Mouse (Mus musculus) midbrain, postnatal 0 days (tissue): ENCODE data around the gene Oasl1. TPM values are rescaled to one million over a fixed set of nuclear protein-coding genes. Genes with fewer than 3 reads are reported as not detected.

Experiments used
- ATAC-seq: fragments of 200-750 bp; cut with Nextera tagmentation; 2 replicates; pipeline ENCODE4 v1.8.0; 2017; ENCODE audit warnings: moderate number of reproducible peaks, mild to moderate bottlenecking, moderate TSS enrichment, moderate library complexity; ENCODE audit not compliant: low FRiP score
- DNase-seq: peaks from one replicate; pipeline ENCODE4 v3.0.0-alpha.2; 2015; ENCODE audit warnings: low spot score
- H3K27ac ChIP-seq: fragments of 300-500 bp; sonication (generic); 2 replicates; pipeline ENCODE4 v1.5.1; 2014; ENCODE audit warnings: low read depth, mild to moderate bottlenecking, low read length, mixed read lengths
- H3K27me3 ChIP-seq: fragments of 300-500 bp; sonication (generic); 2 replicates; pipeline ENCODE4 v1.6.1; 2014; ENCODE audit warnings: low read length, control low read depth, mixed read lengths; ENCODE audit not compliant: insufficient read depth
- H3K36me3 ChIP-seq: fragments of 300-500 bp; sonication (generic); 2 replicates; pipeline ENCODE4 v1.6.1; 2014; ENCODE audit warnings: low read length, control low read depth, mixed read lengths; ENCODE audit not compliant: insufficient read depth
- H3K4me1 ChIP-seq: fragments of 300-500 bp; sonication (generic); 2 replicates; pipeline ENCODE4 v1.6.1; 2014; ENCODE audit warnings: mild to moderate bottlenecking, control low read depth, antibody characterized with exemption, low read length, mixed read lengths; ENCODE audit not compliant: insufficient read depth
- H3K4me2 ChIP-seq: fragments of 300-500 bp; sonication (generic); 2 replicates; pipeline ENCODE4 v1.6.1; 2014; ENCODE audit warnings: low read depth, mild to moderate bottlenecking, low read length, mixed read lengths; ENCODE audit not compliant: poor library complexity, severe bottlenecking
- H3K4me3 ChIP-seq: fragments of 300-500 bp; sonication (generic); 2 replicates; pipeline ENCODE4 v1.5.1; 2014; ENCODE audit warnings: low read depth, mild to moderate bottlenecking, low read length, moderate library complexity
- H3K9ac ChIP-seq: fragments of 300-500 bp; sonication (generic); replicated peaks from 2 replicates; pipeline ENCODE4 v1.6.1; 2014; ENCODE audit warnings: mild to moderate bottlenecking, low read length, moderate library complexity, mixed read lengths; ENCODE audit not compliant: poor library complexity, severe bottlenecking
- H3K9me3 ChIP-seq: fragments of 300-500 bp; sonication (generic); 2 replicates; pipeline ENCODE4 v1.6.1; 2016; ENCODE audit warnings: low read length, control low read depth
- CTCF ChIP-seq: IDR thresholded peaks from 2 replicates; pipeline ENCODE4 v1.5.1; 2016; ENCODE audit warnings: antibody characterized with exemption, mild to moderate bottlenecking
- WGBS: fragments of 180-500 bp; shearing (Covaris S2); extraction: QIAGEN DNeasy Blood & Tissue Kit; methylation state at CpG from one replicate; pipeline ENCODE4 v1.1.7; 2014; 5-methylcytosine and 5-hydroxymethylcytosine counted together
- polyA plus RNA-seq: library from polyadenylated mRNA; unstranded; fragments of >200 nt; fragmentation: Nextera tagmentation; extraction: Ambion mirVana; gene quantifications from 2 replicates; pipeline ENCODE4 v1.2.1, GENCODE M21; 2015
- total RNA-seq: library from RNA; depleted of rRNA; stranded (reverse); fragments of >200 nt; gene quantifications from 2 replicates; pipeline ENCODE4 v1.2.3, GENCODE M21; 2014

The Oasl1 gene
- total and polyA plus RNA-seq, 2 experiments from 2014 or later: 0.32 to 3.8 TPM

- DNase-seq (no peak), ATAC-seq (no peak)
- no peaks in the 10 kb centered on the region for H3K4me1 ChIP-seq
- no peak overlapping the region for H3K4me2 ChIP-seq
- H3K9ac ChIP-seq: no peak overlapping the region
- WGBS: 76% methylated on average over 7 of the region's 7 CpGs
- TF ChIP-seq CTCF: no peak
- no peaks in the 10 kb centered on the region for H3K36me3 ChIP-seq
- no peaks in the 10 kb centered on the region for H3K9me3 ChIP-seq
- H3K27me3 ChIP-seq: no peaks in the 10 kb centered on the region
- H3K4me3 ChIP-seq: no peak overlapping the region
- no peak overlapping the region for H3K27ac ChIP-seq
Measured at GRCm38 (mm10) chr5:114898857-114899256, 24.2 kb upstream of the Oasl1 start.

- Histone ChIP-seq H3K36me3 (no peaks in the 10 kb centered on the region), H3K27ac (no peak overlapping the region), H3K4me2 (no peak overlapping the region), H3K9me3 (no peaks in the 10 kb centered on the region), H3K27me3 (no peaks in the 10 kb centered on the region), H3K4me3 (no peak overlapping the region), H3K9ac (no peak overlapping the region), H3K4me1 (no peaks in the 10 kb centered on the region)
- ATAC-seq (no peak), DNase-seq (peak; percentile 68)
- TF ChIP-seq CTCF: peak; percentile 87
- 38% methylated on average over 1 of the region's 1 CpGs for WGBS
Measured at GRCm38 (mm10) chr5:114902413-114902812, 20.6 kb upstream of the Oasl1 start.

- H3K4me3 ChIP-seq: no peak overlapping the region
- no peak overlapping the region for H3K4me2 ChIP-seq
- no peaks in the 10 kb centered on the region for H3K9me3 ChIP-seq
- no peak overlapping the region for H3K9ac ChIP-seq
- H3K36me3 ChIP-seq: no peaks in the 10 kb centered on the region
- no peak overlapping the region for H3K27ac ChIP-seq
- ATAC-seq: no peak
- 58% methylated on average over 13 of the region's 13 CpGs for WGBS
- no peak for DNase-seq
- H3K27me3 ChIP-seq: no peaks in the 10 kb centered on the region
- H3K4me1 ChIP-seq: no peaks in the 10 kb centered on the region
- no peak for TF ChIP-seq CTCF
Measured at GRCm38 (mm10) chr5:114908598-114909305, 14.3 kb upstream of the Oasl1 start.

GRCm38 (mm10) chr5:114913686-114914085 lies 9.4 kb upstream of the Oasl1 start:
- no peaks in the 10 kb centered on the region for H3K36me3 ChIP-seq
- TF ChIP-seq CTCF: no peak
- H3K4me1 ChIP-seq: no peaks in the 10 kb centered on the region
- H3K4me2 ChIP-seq: no peak overlapping the region
- no peak overlapping the region for H3K4me3 ChIP-seq
- H3K27me3 ChIP-seq: no peaks in the 10 kb centered on the region
- no peak overlapping the region for H3K9ac ChIP-seq
- ATAC-seq: no peak
- no peaks in the 10 kb centered on the region for H3K9me3 ChIP-seq
- DNase-seq: no peak
- H3K27ac ChIP-seq: no peak overlapping the region
- WGBS: 78% methylated on average over 4 of the region's 4 CpGs

- DNase-seq (no peak), ATAC-seq (no peak)
- no peak overlapping the region for H3K4me3 ChIP-seq
Measured at GRCm38 (mm10) chr5:114914855-114915254, 8.2 kb upstream of the Oasl1 start.

GRCm38 (mm10) chr5:114915854-114916253 lies 7.2 kb upstream of the Oasl1 start:
- H3K27me3 ChIP-seq: no peaks in the 10 kb centered on the region
- no peaks in the 10 kb centered on the region for H3K9me3 ChIP-seq
- H3K36me3 ChIP-seq: no peaks in the 10 kb centered on the region
- no peak for DNase-seq
- no peak for ATAC-seq
- TF ChIP-seq CTCF: no peak
- no peak overlapping the region for H3K27ac ChIP-seq
- 72% methylated on average over 5 of the region's 5 CpGs for WGBS
- no peaks in the 10 kb centered on the region for H3K4me1 ChIP-seq
- H3K4me3 ChIP-seq: no peak overlapping the region
- H3K4me2 ChIP-seq: no peak overlapping the region
- no peak overlapping the region for H3K9ac ChIP-seq

More at GRCm38 (mm10) chr5:114914855-114915254, 8.2 kb upstream of the Oasl1 start:
- H3K9me3 ChIP-seq: no peaks in the 10 kb centered on the region
- no peak overlapping the region for H3K9ac ChIP-seq
- H3K27ac ChIP-seq: no peak overlapping the region
- H3K27me3 ChIP-seq: no peaks in the 10 kb centered on the region
- no peak for TF ChIP-seq CTCF
- H3K4me1 ChIP-seq: no peaks in the 10 kb centered on the region
- no peak overlapping the region for H3K4me2 ChIP-seq
- WGBS: 82% methylated on average over 8 of the region's 8 CpGs
- no peaks in the 10 kb centered on the region for H3K36me3 ChIP-seq
